Mouse (Mus musculus): Measurements from ENCODE around the gene Gng13. TPM values are rescaled to one million over a fixed set of nuclear protein-coding genes. Genes with fewer than 3 reads are reported as not detected.
A peak's percentile ranks its signal among the peaks of the same experiment; 100 is the strongest.
"Not testable (repeated sequence)": the region's sequence is repeated elsewhere in the genome, so short reads cannot be mapped to it uniquely, and the experiment has no call there.

The Gng13 gene
- total RNA-seq, 1 experiment from 2014 or later = not detected

- no peak for ATAC-seq (replicated peaks in 1 of 2; ENCODE audit: insufficient read depth in 1 of 2, low FRiP score in 2 of 2, low TSS enrichment in 1 of 2, low read depth in 1 of 2, poor library complexity in 2 of 2, severe bottlenecking in 2 of 2)
Measured at GRCm38 (mm10) chr17:25723919-25724318, 6.9 kb downstream of the Gng13 start.

- ATAC-seq (replicated peaks in 1 of 2; ENCODE audit: insufficient read depth in 1 of 2, low FRiP score in 2 of 2, low TSS enrichment in 1 of 2, low read depth in 1 of 2, poor library complexity in 2 of 2, severe bottlenecking in 2 of 2) = no peak
Measured at GRCm38 (mm10) chr17:25725264-25725663, 8.3 kb downstream of the Gng13 start.

GRCm38 (mm10) chr17:25727265-25728008 is 10.5 kb downstream of the Gng13 start, which contains the start of the genes Chtf18 and Rpusd1:
Chtf18 (minus strand) TSS chr17:25727419.
Rpusd1 (plus strand) TSS chr17:25727670.
- ATAC-seq (replicated peaks in 1 of 2; ENCODE audit: insufficient read depth in 1 of 2, low FRiP score in 2 of 2, low TSS enrichment in 1 of 2, low read depth in 1 of 2, poor library complexity in 2 of 2, severe bottlenecking in 2 of 2) = peak; percentile 95 to 96

GRCm38 (mm10) chr17:25728009-25728270 is 11.0 kb downstream of the Gng13 start:
- no peak for ATAC-seq (replicated peaks in 1 of 2; ENCODE audit: insufficient read depth in 1 of 2, low FRiP score in 2 of 2, low TSS enrichment in 1 of 2, low read depth in 1 of 2, poor library complexity in 2 of 2, severe bottlenecking in 2 of 2)

DNA sequence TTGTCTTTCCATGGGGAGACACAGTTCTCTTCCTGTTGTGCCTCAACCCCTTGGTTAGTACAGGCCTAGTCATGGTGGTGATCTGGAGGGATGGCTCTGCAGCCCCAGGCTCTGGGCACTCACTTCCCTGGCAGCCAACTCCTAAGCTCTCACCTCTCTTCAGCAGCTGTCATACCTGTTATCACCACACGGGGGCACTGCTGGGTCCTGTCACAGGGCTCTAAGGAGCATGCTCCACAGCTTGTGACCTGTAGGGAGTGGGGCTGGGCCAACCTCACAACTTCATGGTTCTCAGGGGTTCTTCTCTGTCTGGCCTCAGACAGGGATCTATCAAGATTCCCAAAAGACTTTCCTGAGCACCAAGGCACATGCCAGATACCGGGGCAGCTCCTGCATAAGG is 15.1 kb downstream of the Gng13 start:
- ATAC-seq (replicated peaks in 1 of 2; ENCODE audit: insufficient read depth in 1 of 2, low FRiP score in 2 of 2, low TSS enrichment in 1 of 2, low read depth in 1 of 2, poor library complexity in 2 of 2, severe bottlenecking in 2 of 2) = peak; percentile 22 to 48; a peak in 2 of 4 replicates

DNA sequence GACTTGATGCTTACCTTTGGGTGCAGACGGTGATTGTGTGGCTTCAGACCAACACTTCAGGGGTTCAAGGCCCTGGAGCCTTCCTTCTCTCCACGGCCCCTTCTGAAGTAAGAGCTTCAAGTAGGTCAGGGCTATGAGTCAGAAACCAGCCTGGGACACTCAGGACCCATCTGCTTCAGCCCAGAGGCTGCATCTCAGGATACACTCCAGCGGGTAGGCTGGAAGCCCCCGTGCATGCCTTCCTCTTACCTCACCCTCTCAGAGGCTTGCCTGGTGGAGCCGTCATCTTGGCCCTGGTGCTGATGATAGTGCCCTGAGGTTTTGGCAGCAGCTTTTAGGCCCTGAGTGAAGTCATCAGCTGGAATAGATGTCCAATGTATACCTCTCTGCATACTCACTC is 18.3 kb downstream of the Gng13 start:
- ATAC-seq (replicated peaks in 1 of 2; ENCODE audit: insufficient read depth in 1 of 2, low FRiP score in 2 of 2, low TSS enrichment in 1 of 2, low read depth in 1 of 2, poor library complexity in 2 of 2, severe bottlenecking in 2 of 2) = no peak

DNA sequence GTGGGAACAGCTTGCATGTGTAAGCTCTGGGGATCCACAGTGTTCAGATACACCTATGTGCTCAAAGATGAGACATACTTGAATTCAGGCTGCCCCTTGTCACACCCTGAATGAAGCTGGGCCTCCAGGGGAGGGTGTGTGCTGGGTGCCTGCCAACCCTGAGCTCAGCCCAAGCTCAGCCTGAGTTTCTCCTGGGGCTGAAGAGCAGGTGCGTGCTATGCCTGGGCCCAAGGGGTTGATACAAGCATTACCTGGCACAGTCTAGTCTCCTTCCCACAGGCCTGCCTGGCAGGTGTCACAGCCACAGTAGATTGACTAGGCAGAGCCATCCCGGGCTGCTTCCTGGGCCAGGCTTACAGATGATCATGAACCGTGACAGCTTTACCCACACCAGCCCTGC is 18.8 kb downstream of the Gng13 start, which contains the start of gene Mslnl:
Mslnl (plus strand) TSS at position 298 of the 400 bp plus-strand sequence.
- no peak for ATAC-seq (replicated peaks in 1 of 2; ENCODE audit: insufficient read depth in 1 of 2, low FRiP score in 2 of 2, low TSS enrichment in 1 of 2, low read depth in 1 of 2, poor library complexity in 2 of 2, severe bottlenecking in 2 of 2)

DNA sequence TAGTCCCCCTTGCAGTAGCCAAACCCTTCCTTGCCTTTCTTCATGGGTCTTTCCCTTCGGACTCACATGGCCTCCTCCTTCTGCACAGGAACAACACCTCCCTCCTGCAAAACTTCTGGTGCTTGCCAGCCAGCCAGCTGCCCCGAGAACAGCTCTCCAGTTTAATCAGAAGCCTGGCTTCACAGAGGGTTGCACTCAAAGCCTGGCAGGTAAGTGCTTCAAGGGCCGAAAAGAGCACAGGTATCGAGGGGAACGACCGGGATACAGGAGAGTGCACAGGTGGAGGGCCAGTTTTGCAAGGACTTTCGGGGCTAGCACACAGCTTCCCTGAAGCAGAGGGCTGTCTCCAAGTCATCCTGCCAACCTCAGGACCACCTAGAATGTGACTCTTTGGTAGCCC is 21.9 kb downstream of the Gng13 start:
- ATAC-seq (replicated peaks in 1 of 2; ENCODE audit: insufficient read depth in 1 of 2, low FRiP score in 2 of 2, low TSS enrichment in 1 of 2, low read depth in 1 of 2, poor library complexity in 2 of 2, severe bottlenecking in 2 of 2) = no peak

DNA sequence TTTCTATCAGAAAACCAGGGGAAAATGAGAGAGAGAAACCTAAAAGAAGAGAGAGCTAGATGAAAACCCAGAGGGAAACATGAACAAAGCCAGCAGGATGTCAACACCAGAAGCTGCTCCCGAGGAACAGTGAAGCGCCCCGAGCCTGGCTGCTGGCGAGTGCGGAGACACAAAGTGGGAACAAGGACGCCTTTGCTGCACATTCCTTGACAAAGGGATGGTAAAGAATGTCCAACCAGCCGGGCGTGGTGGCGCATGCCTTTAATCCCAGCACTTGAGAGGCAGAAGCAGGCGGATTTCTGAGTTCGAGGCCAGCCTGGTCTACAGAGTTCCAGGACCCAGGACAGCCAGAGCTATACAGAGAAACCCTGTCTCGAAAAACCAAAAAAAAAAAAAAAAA is 24.5 kb downstream of the Gng13 start:
- ATAC-seq (replicated peaks in 1 of 2; ENCODE audit: insufficient read depth in 1 of 2, low FRiP score in 2 of 2, low TSS enrichment in 1 of 2, low read depth in 1 of 2, poor library complexity in 2 of 2, severe bottlenecking in 2 of 2) = not testable (repeated sequence)

GRCm38 (mm10) chr17:25743831-25744230 is 26.9 kb downstream of the Gng13 start:
- no peak; a peak in 1 of 4 replicates for ATAC-seq (replicated peaks in 1 of 2; ENCODE audit: insufficient read depth in 1 of 2, low FRiP score in 2 of 2, low TSS enrichment in 1 of 2, low read depth in 1 of 2, poor library complexity in 2 of 2, severe bottlenecking in 2 of 2)

DNA sequence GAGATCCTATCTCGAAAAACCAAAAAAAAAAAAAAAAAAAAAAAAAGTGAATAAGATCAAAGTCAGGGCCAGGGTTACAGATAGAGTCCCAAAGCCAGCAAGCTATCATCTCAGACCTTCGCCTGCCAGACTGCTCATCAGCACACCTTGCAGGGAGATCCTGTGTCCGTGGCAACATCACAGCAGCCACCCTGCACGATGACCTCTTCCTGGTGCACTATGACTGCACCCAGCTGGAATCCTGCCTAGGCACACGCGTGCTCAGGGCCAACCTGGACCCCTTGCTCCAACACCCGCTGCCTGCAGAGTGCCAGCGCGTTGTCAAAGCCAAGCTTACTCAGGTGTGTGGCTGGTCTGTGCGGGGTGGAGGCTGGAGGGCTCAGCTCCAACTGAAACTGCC is 27.3 kb downstream of the Gng13 start:
- no peak for ATAC-seq (replicated peaks in 1 of 2; ENCODE audit: insufficient read depth in 1 of 2, low FRiP score in 2 of 2, low TSS enrichment in 1 of 2, low read depth in 1 of 2, poor library complexity in 2 of 2, severe bottlenecking in 2 of 2)

DNA sequence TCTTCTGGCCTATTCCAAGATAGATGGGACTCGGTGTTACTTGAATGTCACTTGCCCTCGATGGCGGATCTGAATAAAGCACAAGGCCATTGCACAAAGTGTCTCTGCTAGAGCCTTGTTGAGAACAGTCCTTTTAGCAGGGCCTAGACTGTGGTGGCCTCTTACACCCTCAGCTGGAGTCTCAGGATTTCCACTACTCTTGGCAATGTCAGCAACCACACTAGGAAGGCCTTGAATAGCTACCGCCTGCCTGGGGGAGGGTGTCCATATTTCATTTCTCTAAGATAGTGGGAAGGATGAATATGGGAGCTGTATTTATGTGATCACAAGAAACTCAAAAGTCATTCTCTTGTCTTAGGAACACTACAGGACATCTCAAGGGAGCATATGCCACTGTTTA is 31.3 kb downstream of the Gng13 start:
- no peak for ATAC-seq (replicated peaks in 1 of 2; ENCODE audit: insufficient read depth in 1 of 2, low FRiP score in 2 of 2, low TSS enrichment in 1 of 2, low read depth in 1 of 2, poor library complexity in 2 of 2, severe bottlenecking in 2 of 2)

- no peak for ATAC-seq (replicated peaks in 1 of 2; ENCODE audit: insufficient read depth in 1 of 2, low FRiP score in 2 of 2, low TSS enrichment in 1 of 2, low read depth in 1 of 2, poor library complexity in 2 of 2, severe bottlenecking in 2 of 2)
Measured at GRCm38 (mm10) chr17:25749314-25749713, 32.3 kb downstream of the Gng13 start.

GRCm38 (mm10) chr17:25751446-25751845 is 34.5 kb downstream of the Gng13 start:
- no peak for ATAC-seq (replicated peaks in 1 of 2; ENCODE audit: insufficient read depth in 1 of 2, low FRiP score in 2 of 2, low TSS enrichment in 1 of 2, low read depth in 1 of 2, poor library complexity in 2 of 2, severe bottlenecking in 2 of 2)

DNA sequence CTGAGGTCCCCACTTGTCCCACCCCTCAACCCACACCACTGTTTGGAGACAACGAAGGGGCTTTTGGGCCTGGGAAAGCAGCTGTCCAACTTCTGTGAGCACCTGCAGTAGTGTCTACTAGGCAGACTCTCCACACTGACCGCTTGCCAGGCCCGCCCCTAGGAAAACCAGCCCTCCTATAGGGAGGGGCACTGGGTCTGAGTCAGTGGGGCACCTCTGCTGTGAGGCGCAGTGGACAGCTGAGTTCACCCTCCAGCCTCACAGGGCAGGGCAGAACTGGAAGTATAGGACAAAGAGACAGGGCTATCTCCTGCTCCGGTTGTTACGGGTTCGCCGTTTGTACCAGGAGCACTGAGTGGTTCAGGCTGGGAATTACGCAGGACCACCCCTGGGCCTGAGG is 37.3 kb downstream of the Gng13 start, which contains the start of gene Msln:
Msln (minus strand) TSS at position 138 of the 400 bp plus-strand sequence.
- no peak for ATAC-seq (replicated peaks in 1 of 2; ENCODE audit: insufficient read depth in 1 of 2, low FRiP score in 2 of 2, low TSS enrichment in 1 of 2, low read depth in 1 of 2, poor library complexity in 2 of 2, severe bottlenecking in 2 of 2)

- ATAC-seq (replicated peaks in 1 of 2; ENCODE audit: insufficient read depth in 1 of 2, low FRiP score in 2 of 2, low TSS enrichment in 1 of 2, low read depth in 1 of 2, poor library complexity in 2 of 2, severe bottlenecking in 2 of 2) = no peak
Measured at GRCm38 (mm10) chr17:25755086-25755485, 38.1 kb downstream of the Gng13 start.

DNA sequence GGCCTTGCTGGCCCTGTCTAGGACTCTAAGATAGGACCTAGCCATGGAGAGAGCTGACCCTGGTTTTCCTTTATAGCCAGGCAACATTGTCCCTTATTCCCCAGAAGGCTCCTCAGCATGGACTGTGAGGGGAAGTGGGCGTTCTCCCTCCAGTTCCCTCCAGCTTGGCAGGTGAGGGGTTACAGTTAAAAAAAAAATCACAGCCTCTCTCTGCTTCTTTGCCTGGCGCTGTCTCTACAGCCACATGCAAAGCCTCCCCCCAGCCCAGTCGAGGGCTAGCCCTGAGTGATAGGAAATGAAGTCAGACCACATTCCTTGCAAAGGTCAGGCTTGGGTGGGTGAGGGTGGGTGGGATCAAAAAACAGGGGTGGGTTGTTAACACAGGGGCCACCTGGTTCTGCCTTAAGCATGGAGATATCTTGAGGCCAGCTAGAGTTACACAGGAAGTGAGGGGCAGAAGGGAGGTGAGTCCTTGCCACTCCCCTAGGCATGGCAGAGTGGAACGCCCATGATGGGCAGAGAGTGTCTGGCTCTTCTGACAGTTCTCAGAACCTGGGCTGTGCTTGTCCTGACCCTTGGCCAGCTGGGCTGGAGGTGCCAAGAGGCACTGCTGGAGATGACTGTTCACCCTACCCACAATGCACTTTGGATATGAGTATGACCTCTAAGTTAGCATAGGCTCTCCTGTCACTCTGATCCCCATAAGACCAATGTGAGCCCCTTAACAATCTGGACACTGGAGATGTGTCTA is 38.8 kb downstream of the Gng13 start:
- no peak for ATAC-seq (replicated peaks in 1 of 2; ENCODE audit: insufficient read depth in 1 of 2, low FRiP score in 2 of 2, low TSS enrichment in 1 of 2, low read depth in 1 of 2, poor library complexity in 2 of 2, severe bottlenecking in 2 of 2)

- ATAC-seq (replicated peaks in 1 of 2; ENCODE audit: insufficient read depth in 1 of 2, low FRiP score in 2 of 2, low TSS enrichment in 1 of 2, low read depth in 1 of 2, poor library complexity in 2 of 2, severe bottlenecking in 2 of 2) = no peak; a peak in 1 of 4 replicates
Measured at GRCm38 (mm10) chr17:25756378-25757242, 39.6 kb downstream of the Gng13 start.

All from hematopoietic stem cell, adult 5-6 weeks (primary cell).